Mouse (Mus musculus): ENCODE data around the gene Emsy.

- TF ChIP-seq CTCF (IDR thresholded peaks at IDR 0.05; ENCODE audit: extremely low read depth, insufficient read length, insufficient replicate concordance, low read depth, low read length): no peak
- TF ChIP-seq POLR2A (IDR thresholded peaks at IDR 0.05; ENCODE audit: low read depth, low read length): no peak
Observed at GRCm38 (mm10) chr7:98572223-98572868, 84.2 kb downstream of the Emsy start.
